Mouse (Mus musculus): Measurements from ENCODE around the gene Wbp1.

- TF ChIP-seq POLR2AphosphoS2 (IDR thresholded peaks at IDR 0.05; ENCODE audit: insufficient read length, low read depth) (no peak), MYOG (IDR thresholded peaks at IDR 0.05; ENCODE audit: control insufficient read depth in 1 of 3, insufficient read depth in 1 of 3, insufficient read length in 2 of 3, low read depth in 2 of 3) (no peak), POLR2A (IDR thresholded peaks at IDR 0.05; ENCODE audit: insufficient read length, low read depth) (no peak), MAX (IDR thresholded peaks at IDR 0.05; ENCODE audit: low read depth) (no peak), REST (IDR thresholded peaks at IDR 0.05; ENCODE audit: insufficient read depth, insufficient read length) (no peak), MYOD1 (IDR thresholded peaks at IDR 0.05; ENCODE audit: control insufficient read depth in 1 of 3, insufficient read length in 2 of 3, low read depth in 2 of 3) (no peak), TCF12 (IDR thresholded peaks at IDR 0.05; ENCODE audit: insufficient read depth, poor library complexity, severe bottlenecking) (no peak), USF1 (IDR thresholded peaks at IDR 0.05; ENCODE audit: low read depth) (no peak), SRF (IDR thresholded peaks at IDR 0.05; ENCODE audit: control insufficient read depth, insufficient read length, low read depth) (no peak), CEBPB (IDR thresholded peaks at IDR 0.05; ENCODE audit: insufficient read depth, poor library complexity, severe bottlenecking) (no peak), E2F4 (IDR thresholded peaks at IDR 0.05; ENCODE audit: insufficient read depth) (no peak)
Measured at GRCm38 (mm10) chr6:83103130-83103650, 18.2 kb downstream of the Wbp1 start.
